Mouse (Mus musculus): ENCODE data around the gene Ccdc28a. TPM values are rescaled to one million over a fixed set of nuclear protein-coding genes. Genes with fewer than 3 reads are reported as not detected.

The Ccdc28a gene
- polyA plus RNA-seq, 1 experiment from 2014 or later: 9.6 TPM

DNA sequence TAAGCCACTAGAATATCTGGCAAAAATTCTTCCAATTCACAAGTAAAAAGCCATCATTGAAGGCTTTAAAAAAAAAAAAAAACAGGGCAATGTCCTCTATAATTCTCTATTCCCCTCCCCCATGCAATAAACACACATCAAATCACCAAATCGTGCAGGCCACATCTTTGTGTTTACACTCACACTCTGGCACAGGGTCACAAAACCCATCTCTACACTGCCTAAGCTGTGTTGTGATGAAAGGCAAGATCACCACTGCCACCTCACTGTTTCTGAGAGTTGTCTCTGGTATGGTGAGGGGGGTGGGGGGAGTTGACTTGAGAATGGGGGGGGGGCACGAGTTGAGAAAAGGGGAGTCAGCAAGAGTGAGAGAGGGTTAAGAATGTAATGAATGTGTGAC, 57.5 kb downstream of the Ccdc28a start:
- Histone ChIP-seq H3K9ac (replicated peaks; ENCODE audit: low read depth, low read length) (no peak overlapping the region), H3K27ac (ENCODE audit: low read length) (no peak overlapping the region), H3K4me1 (replicated peaks; ENCODE audit: control insufficient read depth, insufficient read depth, low read length) (no peaks in the 10 kb centered on the region), H3K9me3 (ENCODE audit: control insufficient read depth, low read length) (no peaks in the 10 kb centered on the region), H3K36me3 (ENCODE audit: control insufficient read depth, insufficient read depth) (no peaks in the 10 kb centered on the region), H3K4me3 (replicated peaks; ENCODE audit: low read length) (no peak overlapping the region), H3K4me2 (ENCODE audit: low read length) (no peak overlapping the region), H3K27me3 (replicated peaks; ENCODE audit: control insufficient read depth, insufficient read depth, low read length) (no peaks in the 10 kb centered on the region)
- no peak for ATAC-seq
- 61% methylated on average over 2 of the region's 2 CpGs for WGBS

- 93% methylated on average over 7 of the region's 7 CpGs for WGBS
These were observed 58.1 kb downstream of the Ccdc28a start for GRCm38 (mm10) chr10:18176722-18177121.

DNA sequence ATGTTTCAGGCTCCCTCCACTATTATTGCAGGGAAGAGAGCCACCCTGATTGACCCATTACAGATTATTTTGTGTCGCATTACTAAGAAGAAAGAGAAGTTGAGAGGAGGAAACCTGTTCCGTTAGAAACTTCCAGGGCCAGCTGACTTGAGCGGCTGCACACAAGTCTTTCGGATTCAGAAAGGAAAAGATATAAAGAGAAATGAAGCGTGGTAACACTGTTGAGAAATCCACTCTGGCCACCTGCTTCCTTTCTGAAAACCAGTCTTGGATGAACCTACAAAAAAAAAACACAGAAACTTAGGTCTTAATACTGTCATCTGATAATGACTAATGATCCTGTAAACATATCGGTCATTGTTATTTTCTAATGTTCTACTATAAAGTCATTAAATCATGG, 59.7 kb downstream of the Ccdc28a start:
- H3K36me3 ChIP-seq (ENCODE audit: control insufficient read depth, insufficient read depth): no peaks in the 10 kb centered on the region
- no peaks in the 10 kb centered on the region for H3K4me1 ChIP-seq (replicated peaks; ENCODE audit: control insufficient read depth, insufficient read depth, low read length)
- no peak overlapping the region for H3K9ac ChIP-seq (replicated peaks; ENCODE audit: low read depth, low read length)
- no peak for ATAC-seq
- H3K4me2 ChIP-seq (ENCODE audit: low read length): no peak overlapping the region
- no peak overlapping the region for H3K4me3 ChIP-seq (replicated peaks; ENCODE audit: low read length)
- H3K9me3 ChIP-seq (ENCODE audit: control insufficient read depth, low read length): no peaks in the 10 kb centered on the region
- H3K27ac ChIP-seq (ENCODE audit: low read length): no peak overlapping the region
- no peaks in the 10 kb centered on the region for H3K27me3 ChIP-seq (replicated peaks; ENCODE audit: control insufficient read depth, insufficient read depth, low read length)
- WGBS: 91% methylated on average over 6 of the region's 6 CpGs

More at GRCm38 (mm10) chr10:18176722-18177121, 58.1 kb downstream of the Ccdc28a start:
- no peak overlapping the region for H3K4me2 ChIP-seq (ENCODE audit: low read length)
- H3K27ac ChIP-seq (ENCODE audit: low read length): no peak overlapping the region
- no peak overlapping the region for H3K4me3 ChIP-seq (replicated peaks; ENCODE audit: low read length)
- no peak for ATAC-seq
- no peaks in the 10 kb centered on the region for H3K36me3 ChIP-seq (ENCODE audit: control insufficient read depth, insufficient read depth)
- H3K9me3 ChIP-seq (ENCODE audit: control insufficient read depth, low read length): no peaks in the 10 kb centered on the region
- H3K9ac ChIP-seq (replicated peaks; ENCODE audit: low read depth, low read length): no peak overlapping the region
- H3K27me3 ChIP-seq (replicated peaks; ENCODE audit: control insufficient read depth, insufficient read depth, low read length): no peaks in the 10 kb centered on the region
- H3K4me1 ChIP-seq (replicated peaks; ENCODE audit: control insufficient read depth, insufficient read depth, low read length): no peaks in the 10 kb centered on the region

Other genes starting within 250 kb of the Ccdc28a start
- gene Abracl, start 211.7 kb downstream of the Ccdc28a start, polyA plus RNA-seq (2015; fragmentation: Nextera tagmentation; extraction: Ambion mirVana): 193 and 229 TPM in 2 replicates
- 12.1 and 15.4 TPM in 2 replicates for gene Reps1, start 179.1 kb downstream of the Ccdc28a start, polyA plus RNA-seq (2015; fragmentation: Nextera tagmentation; extraction: Ambion mirVana)
- 0.44 TPM in 1 of 2 replicates, not detected in the other for gene Ect2l, start 24.1 kb downstream of the Ccdc28a start, polyA plus RNA-seq (2015; fragmentation: Nextera tagmentation; extraction: Ambion mirVana)
- gene Nhsl1, start 84.0 kb upstream of the Ccdc28a start, polyA plus RNA-seq (2015; fragmentation: Nextera tagmentation; extraction: Ambion mirVana): 16.9 and 17.4 TPM in 2 replicates